27 mouse cellular contexts compared by ENCODE assay signal in genomic region chr1:136594235-136594850, GRCm38 (mm10).
"Had no signal": no experiment of that assay in that cellular context is flagged by ENCODE, and none has a peak within 500 bp of the region (broad histone marks: within the 10 kb centered on the region; RNA-seq: fewer than 3 reads in every experiment).

No protein-coding gene starts in this region.

- H3K36me3 ChIP-seq: heart, embryonic 13.5 days; heart, embryonic 15.5 days; hindbrain, embryonic 13.5 days; hindbrain, embryonic 15.5 days; kidney, embryonic 15.5 days; limb, embryonic 10.5 days; limb, embryonic 12.5 days; liver, embryonic 13.5 days; liver, embryonic 15.5 days had no signal

- ATAC-seq: hindbrain, postnatal 0 days had no signal

- H3K4me2 ChIP-seq: heart, embryonic 11.5 days; heart, embryonic 13.5 days; heart, embryonic 15.5 days; hindbrain, embryonic 13.5 days; hindbrain, embryonic 15.5 days; kidney, embryonic 15.5 days; limb, embryonic 12.5 days; liver, embryonic 11.5 days; liver, embryonic 13.5 days; liver, embryonic 15.5 days had no signal

- H3K4me3 ChIP-seq: heart, adult 2 months; heart, embryonic 13.5 days; heart, embryonic 15.5 days; hindbrain, embryonic 13.5 days; hindbrain, embryonic 15.5 days; kidney, embryonic 15.5 days; left cerebral cortex, adult 2 months; limb, embryonic 10.5 days; limb, embryonic 12.5 days; liver, embryonic 13.5 days; liver, embryonic 15.5 days had no signal

- H3K9ac ChIP-seq: heart, embryonic 13.5 days; heart, embryonic 15.5 days; hindbrain, embryonic 13.5 days; hindbrain, embryonic 15.5 days; kidney, embryonic 15.5 days; limb, embryonic 12.5 days; liver, embryonic 13.5 days; liver, embryonic 15.5 days had no signal

- H3K27me3 ChIP-seq: heart, embryonic 13.5 days; heart, embryonic 15.5 days; hindbrain, embryonic 13.5 days; hindbrain, embryonic 15.5 days; limb, embryonic 12.5 days; liver, embryonic 13.5 days had no signal

- DNase-seq: gastrocnemius, postnatal 14 days; gastrocnemius, postnatal 36 days; heart, adult 11 months; heart, adult 2 months; heart, postnatal 14 days; heart, postnatal 36 days; kidney, adult 11 months; kidney, adult 2 months; kidney, adult 9 months; kidney, postnatal 14 days; kidney, postnatal 36 days; layer of hippocampus, adult 9-11 months; liver; liver, embryonic 13.5 days had no signal

- H3K9me3 ChIP-seq: heart, embryonic 13.5 days; heart, embryonic 15.5 days; hindbrain, embryonic 13.5 days; hindbrain, embryonic 15.5 days; kidney, embryonic 15.5 days; limb, embryonic 10.5 days; limb, embryonic 12.5 days; liver, embryonic 13.5 days; liver, embryonic 15.5 days had no signal

- H3K4me1 ChIP-seq: heart, embryonic 13.5 days; heart, embryonic 15.5 days; kidney, embryonic 15.5 days; liver, embryonic 13.5 days; liver, embryonic 15.5 days had no signal

- H3K27ac ChIP-seq: heart, adult 2 months; heart, embryonic 13.5 days; heart, embryonic 15.5 days; hindbrain, embryonic 13.5 days; hindbrain, embryonic 15.5 days; hindbrain, postnatal 0 days; kidney, embryonic 15.5 days; kidney, postnatal 0 days; left cerebral cortex, adult 2 months; limb, embryonic 10.5 days; limb, embryonic 12.5 days; liver, embryonic 13.5 days; liver, embryonic 15.5 days had no signal
